Mouse (Mus musculus): ENCODE results near the gene Psmb8. TPM values are rescaled to one million over a fixed set of nuclear protein-coding genes. Genes with fewer than 3 reads are reported as not detected.

Psmb8 gene
- total and polyA plus RNA-seq, 2 experiments from 2014 or later = 2.8 to 4.2 TPM

- no peak overlapping the region for H3K4me2 ChIP-seq (ENCODE audit: low read depth, low read length, poor library complexity, severe bottlenecking)
Observed at GRCm38 (mm10) chr17:34201506-34202055, 4.1 kb downstream of the Psmb8 start.

GRCm38 (mm10) chr17:34202760-34203442, 5.4 kb downstream of the Psmb8 start:
- no peak for TF ChIP-seq CTCF (IDR thresholded peaks at IDR 0.05)
- Histone ChIP-seq H3K4me3 (ENCODE audit: low read depth, low read length) (no peak overlapping the region), H3K9ac (replicated peaks; ENCODE audit: low read length, poor library complexity, severe bottlenecking) (no peak overlapping the region), H3K27me3 (ENCODE audit: insufficient read depth, low read length) (peaks cover 31% of the 10 kb centered on the region), H3K9me3 (ENCODE audit: low read length) (no peaks in the 10 kb centered on the region), H3K4me2 (ENCODE audit: low read depth, low read length, poor library complexity, severe bottlenecking) (no peak overlapping the region), H3K36me3 (ENCODE audit: insufficient read depth, low read length) (no peaks in the 10 kb centered on the region), H3K4me1 (ENCODE audit: insufficient read depth, low read length) (no peaks in the 10 kb centered on the region; the same call in 1 of the 2 replicates), H3K27ac (ENCODE audit: low read depth, low read length) (no peak overlapping the region)
- 94% methylated on average over 4 of the region's 4 CpGs for WGBS
- ATAC-seq (ENCODE audit: low FRiP score) (no peak), DNase-seq (ENCODE audit: low spot score) (no peak)

More at GRCm38 (mm10) chr17:34201506-34202055, 4.1 kb downstream of the Psmb8 start:
- DNase-seq (ENCODE audit: low spot score) = no peak
- H3K4me1 ChIP-seq (ENCODE audit: insufficient read depth, low read length) = no peaks in the 10 kb centered on the region; the same call in 1 of the 2 replicates
- 72% methylated on average over 7 of the region's 7 CpGs for WGBS
- no peaks in the 10 kb centered on the region for H3K36me3 ChIP-seq (ENCODE audit: insufficient read depth, low read length)
- H3K27ac ChIP-seq (ENCODE audit: low read depth, low read length) = no peak overlapping the region
- no peak for TF ChIP-seq CTCF (IDR thresholded peaks at IDR 0.05)
- H3K9ac ChIP-seq (replicated peaks; ENCODE audit: low read length, poor library complexity, severe bottlenecking) = no peak overlapping the region
- no peak overlapping the region for H3K4me3 ChIP-seq (ENCODE audit: low read depth, low read length)
- H3K9me3 ChIP-seq (ENCODE audit: low read length) = no peaks in the 10 kb centered on the region
- peaks cover 33% of the 10 kb centered on the region for H3K27me3 ChIP-seq (ENCODE audit: insufficient read depth, low read length)
- no peak for ATAC-seq (ENCODE audit: low FRiP score)

- 70% methylated on average over 5 of the region's 5 CpGs for WGBS
- H3K27me3 ChIP-seq (ENCODE audit: insufficient read depth, low read length) = peaks cover 27% of the 10 kb centered on the region
- H3K9ac ChIP-seq (replicated peaks; ENCODE audit: low read length, poor library complexity, severe bottlenecking) = peak within 1 kb of the TSS; percentile 48
- H3K4me3 ChIP-seq (ENCODE audit: low read depth, low read length) = peak within 1 kb of the TSS; percentile 54
- TF ChIP-seq CTCF (IDR thresholded peaks at IDR 0.05) = no peak
- no peaks in the 10 kb centered on the region for H3K36me3 ChIP-seq (ENCODE audit: insufficient read depth, low read length)
- ATAC-seq (ENCODE audit: low FRiP score) = no peak
- H3K4me1 ChIP-seq (ENCODE audit: insufficient read depth, low read length) = no peaks in the 10 kb centered on the region; the same call in 1 of the 2 replicates
- no peak for DNase-seq (ENCODE audit: low spot score)
- peak within 1 kb of the TSS; percentile 79 for H3K4me2 ChIP-seq (ENCODE audit: low read depth, low read length, poor library complexity, severe bottlenecking)
- H3K9me3 ChIP-seq (ENCODE audit: low read length) = no peaks in the 10 kb centered on the region
- no peak within 1 kb of the TSS for H3K27ac ChIP-seq (ENCODE audit: low read depth, low read length)
Observed at GRCm38 (mm10) chr17:34203444-34203843, 5.9 kb downstream of the Psmb8 start, which contains the start of gene Tap2. Gene Tap2, plus strand, starts transcription at chr17:34203527.

GRCm38 (mm10) chr17:34204303-34205010, 6.9 kb downstream of the Psmb8 start:
- Histone ChIP-seq H3K4me2 (ENCODE audit: low read depth, low read length, poor library complexity, severe bottlenecking) (peak overlapping the region; percentile 79), H3K27ac (ENCODE audit: low read depth, low read length) (no peak overlapping the region), H3K36me3 (ENCODE audit: insufficient read depth, low read length) (no peaks in the 10 kb centered on the region), H3K4me3 (ENCODE audit: low read depth, low read length) (peak overlapping the region; percentile 54), H3K4me1 (ENCODE audit: insufficient read depth, low read length) (no peaks in the 10 kb centered on the region; the same call in 1 of the 2 replicates), H3K9ac (replicated peaks; ENCODE audit: low read length, poor library complexity, severe bottlenecking) (peak overlapping the region; percentile 48), H3K27me3 (ENCODE audit: insufficient read depth, low read length) (peaks cover 24% of the 10 kb centered on the region), H3K9me3 (ENCODE audit: low read length) (no peaks in the 10 kb centered on the region)
- peak; percentile 85 for TF ChIP-seq CTCF (IDR thresholded peaks at IDR 0.05)
- 1% methylated on average over 44 of the region's 44 CpGs for WGBS
- DNase-seq (ENCODE audit: low spot score) (peak; percentile 54), ATAC-seq (ENCODE audit: low FRiP score) (no peak)

GRCm38 (mm10) chr17:34205021-34205745, 7.7 kb downstream of the Psmb8 start:
- no peak for ATAC-seq (ENCODE audit: low FRiP score)
- no peaks in the 10 kb centered on the region for H3K36me3 ChIP-seq (ENCODE audit: insufficient read depth, low read length)
- H3K27ac ChIP-seq (ENCODE audit: low read depth, low read length) = no peak overlapping the region
- H3K4me1 ChIP-seq (ENCODE audit: insufficient read depth, low read length) = no peaks in the 10 kb centered on the region; the same call in 1 of the 2 replicates
- no peak for TF ChIP-seq CTCF (IDR thresholded peaks at IDR 0.05)
- peak overlapping the region; percentile 48; the same call in 1 of the 2 replicates for H3K9ac ChIP-seq (replicated peaks; ENCODE audit: low read length, poor library complexity, severe bottlenecking)
- peak overlapping the region; percentile 54 for H3K4me3 ChIP-seq (ENCODE audit: low read depth, low read length)
- WGBS = 18% methylated on average over 17 of the region's 18 CpGs
- no peak for DNase-seq (ENCODE audit: low spot score)
- peak overlapping the region; percentile 79 for H3K4me2 ChIP-seq (ENCODE audit: low read depth, low read length, poor library complexity, severe bottlenecking)
- H3K9me3 ChIP-seq (ENCODE audit: low read length) = no peaks in the 10 kb centered on the region
- peaks cover 28% of the 10 kb centered on the region for H3K27me3 ChIP-seq (ENCODE audit: insufficient read depth, low read length)
